Mouse (Mus musculus): ENCODE data around the gene Zfand3. TPM values are rescaled to one million over a fixed set of nuclear protein-coding genes. Genes with fewer than 3 reads are reported as not detected.

Zfand3 gene
- polyA plus RNA-seq (2014; fragmentation: Illumina TruSeq; extraction: RNeasy Lipid Tissue Mini Kit (QIAGEN cat#74804); ENCODE audit: low read depth, low replicate concordance), result 138 TPM

DNA sequence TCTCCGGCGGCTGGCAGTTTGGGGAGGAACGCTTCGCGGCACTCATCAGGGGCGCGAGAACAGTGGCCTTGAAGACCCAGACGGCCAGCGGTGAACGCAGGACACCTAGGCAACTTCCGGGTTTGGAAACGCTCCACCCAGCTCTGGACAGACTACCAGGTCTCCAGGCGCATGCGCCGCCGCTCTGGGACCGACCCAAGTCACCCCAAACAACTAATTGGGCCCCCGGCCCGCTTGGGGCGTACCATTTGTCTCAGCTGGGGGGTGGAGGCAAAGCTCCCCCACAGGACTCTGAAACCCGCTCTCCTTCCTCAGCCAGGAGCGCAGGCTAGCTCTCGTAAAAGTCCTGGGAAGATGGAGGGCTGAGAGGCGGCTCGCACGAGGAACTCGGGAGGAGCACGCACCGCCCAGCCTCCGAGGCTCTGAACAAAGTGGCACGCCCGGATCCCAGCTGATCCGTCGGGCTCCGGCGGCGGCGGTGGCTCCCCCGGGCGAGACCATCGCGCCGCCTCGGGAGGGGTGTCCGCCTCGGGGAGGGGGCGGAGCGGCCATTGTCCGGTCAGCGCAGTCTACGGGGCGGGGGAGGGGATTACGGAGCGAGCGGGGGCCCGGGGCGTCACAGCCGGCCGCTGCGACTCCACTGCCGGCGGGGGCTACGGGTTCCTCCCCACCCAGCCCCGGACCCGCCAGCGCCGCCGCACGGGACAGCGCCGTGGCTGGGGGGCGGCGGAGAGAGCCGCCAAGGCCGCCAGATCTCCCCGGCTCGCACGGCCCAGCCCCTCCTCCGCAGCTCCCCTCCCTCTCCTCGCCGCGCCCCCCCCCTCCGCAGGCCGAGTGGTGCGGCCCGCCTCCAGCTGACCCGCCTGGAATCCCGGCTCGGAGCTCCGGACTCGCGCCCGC lies at the start of gene Zfand3:
Zfand3 (plus strand) TSS at position 531 of the 900 bp plus-strand sequence.

DNA sequence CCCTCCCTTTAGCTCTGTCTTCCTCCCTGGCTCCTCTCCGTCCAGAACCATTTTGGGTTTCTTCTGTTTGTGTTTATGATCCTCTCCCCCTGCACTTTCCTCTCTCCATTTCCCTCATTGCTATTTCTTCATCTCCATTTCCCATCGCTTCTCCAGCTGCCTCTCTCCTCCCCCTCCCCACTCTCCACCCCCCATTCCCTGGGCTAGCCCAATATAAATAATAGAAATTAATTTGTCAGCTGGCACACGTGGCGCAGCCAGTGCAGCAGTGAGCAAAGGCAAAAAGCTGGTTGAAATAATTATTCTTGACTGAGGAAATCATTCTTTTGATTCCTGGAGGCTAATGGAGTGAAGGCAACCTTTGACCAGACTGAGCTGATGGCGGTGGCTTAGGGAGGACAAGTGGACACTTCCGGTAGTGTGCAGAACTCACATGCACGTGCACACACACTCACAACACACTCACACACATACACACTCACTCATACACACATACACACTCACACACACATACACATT lies 34.4 kb upstream of the Zfand3 start, which contains the start of gene Mdga1:
Mdga1 (minus strand) TSS at position 51 of the 519 bp plus-strand sequence.

Other genes with a start within 250 kb of the Zfand3 start
- 1.4 TPM for gene Mdga1, start 34.6 kb upstream of the Zfand3 start, polyA plus RNA-seq (2014; fragmentation: Illumina TruSeq; extraction: RNeasy Lipid Tissue Mini Kit (QIAGEN cat#74804); ENCODE audit: low read depth, low replicate concordance)

Data from adipose tissue, adult 10 weeks (tissue).